Mouse (Mus musculus): ENCODE measurements around the gene Glipr1l2.
A peak's percentile ranks its signal among the peaks of the same experiment; 100 is the strongest.
"Not testable (repeated sequence)": the region's sequence is repeated elsewhere in the genome, so short reads cannot be mapped to it uniquely, and the experiment has no call there.

Gene Glipr1l2

GRCm38 (mm10) chr10:112083157-112083556 is at the start of gene Glipr1l2:
TSS of gene Glipr1l2 (plus strand) at chr10:112083354.
- ATAC-seq (ENCODE audit: low TSS enrichment) = no peak

- ATAC-seq (ENCODE audit: low TSS enrichment) = not testable (repeated sequence)
These were observed 39.6 kb upstream of the Glipr1l2 start for GRCm38 (mm10) chr10:112043523-112043922.

GRCm38 (mm10) chr10:112044283-112044682 is 38.9 kb upstream of the Glipr1l2 start:
- not testable (repeated sequence) for ATAC-seq (ENCODE audit: low TSS enrichment)

DNA sequence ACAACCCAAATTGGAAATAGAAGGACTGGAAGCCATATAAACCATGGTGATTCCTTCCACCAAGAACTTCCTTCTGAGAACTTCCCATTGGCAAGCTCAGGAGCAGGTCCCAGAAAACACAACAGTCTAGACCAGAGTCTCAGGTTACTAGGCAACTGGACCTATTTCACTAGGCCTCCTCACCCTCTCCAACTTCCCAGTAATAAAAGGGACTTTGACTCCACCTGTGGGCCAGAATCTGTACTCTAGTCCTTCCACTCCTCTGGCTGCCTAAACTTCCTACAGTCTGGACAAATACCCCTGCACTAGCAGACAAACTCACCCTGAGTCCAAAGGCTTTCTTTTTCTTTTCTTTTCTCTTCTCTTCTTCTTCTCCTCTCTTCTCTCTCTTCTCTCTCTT is 31.9 kb upstream of the Glipr1l2 start:
- no peak for ATAC-seq (ENCODE audit: low TSS enrichment)

- peak; percentile 55; the same call in 1 of the 2 replicates for ATAC-seq (ENCODE audit: low TSS enrichment)
These were observed 31.2 kb upstream of the Glipr1l2 start for GRCm38 (mm10) chr10:112051956-112052355.

GRCm38 (mm10) chr10:112059702-112060582 is 23.2 kb upstream of the Glipr1l2 start, which contains the start of gene Glipr1l1:
TSS of gene Glipr1l1 (plus strand) at chr10:112060189.
- peak; percentile 100 for ATAC-seq (ENCODE audit: low TSS enrichment)

DNA sequence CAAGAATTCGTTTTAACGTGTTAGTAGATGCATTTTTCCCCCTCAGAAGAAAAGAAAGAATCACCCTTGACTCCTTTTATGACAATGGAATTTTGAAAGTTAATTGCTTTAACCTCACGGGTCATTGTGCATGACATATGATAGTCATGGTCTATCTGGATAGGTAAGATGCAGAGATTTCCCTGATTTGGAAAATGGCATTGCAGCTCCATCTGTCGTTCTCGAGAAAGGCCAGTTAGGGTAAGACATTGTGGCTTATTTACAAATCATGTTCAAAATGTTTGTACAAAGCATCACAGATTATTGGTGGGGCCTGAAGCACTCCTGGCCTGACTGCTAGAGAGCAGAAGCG is 22.6 kb upstream of the Glipr1l2 start:
- not testable (repeated sequence) for ATAC-seq (ENCODE audit: low TSS enrichment)

GRCm38 (mm10) chr10:112080044-112080443 is 3.1 kb upstream of the Glipr1l2 start:
- ATAC-seq (ENCODE audit: low TSS enrichment) = no peak

- ATAC-seq (ENCODE audit: low TSS enrichment) = not testable (repeated sequence)
These were observed 22.6 kb downstream of the Glipr1l2 start for GRCm38 (mm10) chr10:112105785-112106184.

- ATAC-seq (ENCODE audit: low TSS enrichment) = no peak
These were observed 27.2 kb downstream of the Glipr1l2 start for GRCm38 (mm10) chr10:112110401-112110800.

DNA sequence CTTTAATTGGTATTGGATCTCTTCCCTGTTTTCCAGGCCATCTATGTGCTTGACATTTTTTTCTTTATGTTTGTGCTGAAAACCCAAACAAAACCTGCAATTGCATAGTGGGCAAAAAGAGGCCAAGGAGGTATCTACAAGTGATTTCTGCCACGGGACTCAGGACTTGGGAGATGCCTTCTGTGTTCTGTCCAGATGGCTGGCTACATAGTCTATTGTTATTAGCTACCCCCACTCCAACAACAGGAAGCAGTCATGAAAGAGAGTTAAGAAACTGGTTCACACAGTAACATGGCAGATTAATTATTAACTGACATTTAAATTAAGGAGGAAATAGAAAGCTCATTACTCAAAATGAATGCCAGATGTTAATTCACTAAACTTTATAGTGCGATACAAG is 41.9 kb downstream of the Glipr1l2 start:
- ATAC-seq (ENCODE audit: low TSS enrichment) = not testable (repeated sequence)

GRCm38 (mm10) chr10:112127682-112128230 is 44.6 kb downstream of the Glipr1l2 start:
- ATAC-seq (ENCODE audit: low TSS enrichment) = not testable (repeated sequence)

- no peak for ATAC-seq (ENCODE audit: low TSS enrichment)
These were observed 49.0 kb downstream of the Glipr1l2 start for GRCm38 (mm10) chr10:112132194-112132593.

DNA sequence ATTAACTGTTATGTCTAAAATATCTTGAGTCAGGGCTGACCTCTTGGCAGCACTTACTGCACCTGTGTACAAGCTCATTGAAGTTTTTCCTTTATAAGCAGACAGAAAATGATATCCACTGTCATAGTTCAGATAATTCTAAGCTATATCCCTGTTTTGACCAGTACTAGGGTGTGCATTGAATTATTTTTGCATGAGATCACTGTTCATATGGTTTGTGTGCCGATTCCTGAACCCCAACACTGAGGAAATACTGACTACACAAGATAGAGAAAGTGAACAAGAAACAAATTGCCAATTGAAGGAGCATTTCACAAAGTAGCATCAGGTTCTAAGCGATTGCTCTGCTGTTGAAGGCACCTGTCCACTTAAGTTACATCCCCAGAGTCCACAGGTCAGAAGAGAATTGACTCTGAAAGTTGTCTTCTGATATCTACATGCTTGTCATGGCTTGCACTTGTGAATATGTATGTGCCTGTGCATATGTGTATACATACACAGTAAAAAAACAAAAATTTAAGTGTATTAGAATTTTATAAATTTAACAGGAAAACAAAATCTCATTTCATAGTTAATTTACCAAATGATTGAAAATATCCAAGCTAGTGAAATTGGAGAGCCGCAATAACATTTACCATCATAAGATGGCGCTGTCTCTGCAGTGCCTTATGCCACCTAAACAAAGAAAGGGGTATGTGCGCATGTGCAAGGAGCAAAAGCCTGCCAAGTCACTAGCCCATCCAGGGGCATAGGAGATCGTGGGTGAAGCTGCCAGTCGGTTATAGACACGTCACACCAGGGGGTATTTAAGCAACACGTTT is 55.1 kb downstream of the Glipr1l2 start:
- ATAC-seq (ENCODE audit: low TSS enrichment) = peak; percentile 79

- ATAC-seq (ENCODE audit: low TSS enrichment) = peak; percentile 77
These were observed 55.8 kb downstream of the Glipr1l2 start for GRCm38 (mm10) chr10:112138871-112139430.

DNA sequence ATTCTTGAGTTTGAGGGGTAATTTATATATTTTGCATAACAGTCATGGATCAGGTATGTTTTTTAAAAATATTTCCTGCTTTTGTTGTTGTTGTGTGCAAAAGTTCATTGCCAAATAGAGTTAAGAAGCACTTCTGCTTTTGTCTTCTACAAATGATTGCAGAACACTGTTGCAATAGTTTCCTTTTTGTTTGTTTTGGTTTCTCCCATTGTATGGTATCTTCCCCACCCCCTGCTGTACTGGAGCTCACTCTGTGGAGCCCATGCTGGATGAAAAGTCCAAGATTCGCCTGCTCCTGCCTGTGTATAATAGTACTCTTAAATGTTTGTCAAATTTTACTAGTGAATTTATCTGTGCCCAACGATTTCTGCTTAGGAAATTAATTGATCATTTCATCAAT is 56.7 kb downstream of the Glipr1l2 start:
- no peak for ATAC-seq (ENCODE audit: low TSS enrichment)

Measured in frontal cortex, adult (tissue).